Mouse (Mus musculus): ENCODE measurements around the gene Tom1l1.

DNA sequence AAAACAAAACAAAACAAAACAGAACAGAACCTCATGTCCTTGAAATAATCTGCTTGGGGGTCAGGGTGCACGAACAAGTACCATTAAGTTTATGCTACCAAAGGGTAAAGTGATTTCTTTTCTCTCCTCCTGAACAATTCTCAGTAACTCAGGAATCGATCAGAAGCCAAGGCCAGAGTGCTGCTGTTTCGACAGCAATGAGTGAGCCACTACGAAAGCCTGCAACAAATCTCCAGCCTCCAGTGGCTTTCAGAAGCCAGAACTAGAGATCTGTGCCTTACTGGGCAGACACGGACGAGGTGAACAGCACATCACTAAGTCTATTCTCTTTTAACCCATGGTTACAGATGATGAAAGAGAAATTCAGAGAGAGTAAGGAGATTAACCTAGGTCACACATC lies 3.0 kb downstream of the Tom1l1 start:
- no peak for TF ChIP-seq MAX (IDR thresholded peaks at IDR 0.05; ENCODE audit: low read length)
- no peak for TF ChIP-seq POLR2A (IDR thresholded peaks at IDR 0.05; ENCODE audit: low read depth, low read length)
- no peak for TF ChIP-seq CTCF (conservative IDR thresholded peaks at IDR 0.05 in 1 of 2, IDR thresholded peaks at IDR 0.05 in 1 of 2; ENCODE audit: low read depth in 2 of 2, low read length in 2 of 2)
- no peak for TF ChIP-seq CHD2 (IDR thresholded peaks at IDR 0.05; ENCODE audit: low read length)

All from CH12.LX (cell line).